Mouse (Mus musculus) kidney, postnatal 4 days (tissue): ENCODE measurements around the gene 4933406M09Rik.

Experiments used
- DNase-seq, 2 experiments: peaks; one replicate each; pipeline ENCODE4 v3.0.0; 2021; ENCODE audit warnings: mixed read lengths in 2 of 2

Gene 4933406M09Rik

DNA sequence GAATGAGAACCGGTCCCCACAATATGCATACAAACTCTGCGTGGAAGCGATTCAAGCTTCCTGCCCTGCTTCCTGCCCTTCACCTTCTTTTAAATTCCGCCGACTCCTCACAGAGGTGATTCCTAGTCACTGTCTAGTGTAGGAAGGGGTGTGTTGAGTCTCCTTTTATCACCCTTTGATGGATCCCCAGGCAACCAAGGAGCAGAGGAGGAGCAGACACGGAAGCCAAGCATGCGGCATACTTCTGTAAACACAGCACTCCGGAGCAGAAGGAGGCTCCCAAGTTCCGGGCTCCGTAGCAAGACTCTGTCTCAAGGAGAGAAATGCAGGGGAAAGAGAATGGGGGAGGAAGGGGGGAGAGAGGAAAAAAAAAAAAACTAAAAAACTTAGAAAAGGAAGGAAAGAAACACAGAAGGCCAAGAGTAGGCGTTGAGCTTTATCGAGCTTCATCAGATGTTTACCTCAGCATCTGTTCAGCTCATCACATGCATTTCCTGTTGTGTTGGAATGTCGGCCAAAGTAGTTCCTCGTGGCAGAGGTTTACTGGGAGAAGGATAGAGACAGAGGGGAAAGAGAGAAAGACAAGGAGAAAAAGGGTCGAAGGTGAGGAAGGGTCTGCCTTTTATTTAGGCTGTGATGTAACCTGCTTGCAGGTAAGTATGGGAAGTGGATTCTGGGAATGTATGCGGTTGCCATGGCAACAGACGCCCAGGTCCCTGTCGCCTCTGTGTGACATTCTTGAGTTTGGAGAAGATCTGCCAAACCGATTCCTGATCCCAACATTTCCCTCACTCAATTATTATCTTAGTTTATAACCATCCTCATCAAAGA lies 3.7 kb upstream of the 4933406M09Rik start:
- peak; percentile 17 to 31 for DNase-seq

DNA sequence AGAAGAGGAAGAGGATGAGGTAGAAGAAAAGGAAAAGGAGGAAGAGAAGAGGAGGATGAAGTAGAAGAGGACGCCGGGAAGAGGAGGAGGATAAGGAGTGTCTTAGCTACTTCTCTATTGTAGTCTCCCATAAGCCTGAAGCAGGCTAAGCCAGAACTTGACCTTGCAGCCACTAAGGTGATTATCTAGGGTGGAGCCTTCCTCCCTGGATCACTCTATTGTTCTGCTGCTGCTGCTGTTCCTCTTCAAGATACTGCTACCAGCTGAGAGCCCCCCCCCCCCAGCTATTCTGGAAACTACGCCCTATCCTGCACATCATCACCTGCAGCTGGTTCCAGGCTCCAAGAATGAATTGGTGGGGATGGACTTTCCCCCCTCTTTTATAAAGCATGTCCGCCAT lies 1.2 kb upstream of the 4933406M09Rik start:
- no peak for DNase-seq

DNA sequence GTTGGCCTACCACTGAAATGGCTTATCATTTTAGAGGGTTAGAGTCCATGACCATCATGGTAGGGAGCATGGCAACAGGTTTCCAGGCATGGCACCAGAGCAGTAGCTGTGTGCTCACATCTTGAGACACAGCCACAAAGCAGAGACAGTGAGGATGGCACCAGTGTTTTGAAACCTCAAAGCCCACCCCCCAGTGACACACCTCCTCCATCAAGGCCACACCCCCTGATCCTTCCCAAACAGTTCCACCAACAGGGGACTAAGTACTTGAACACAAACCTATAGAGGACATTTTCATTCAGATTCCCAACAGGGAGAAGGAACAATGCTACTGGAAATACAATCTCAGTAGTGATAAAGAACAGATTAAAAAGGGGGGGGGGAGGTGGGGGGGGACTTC lies 564 bp upstream of the 4933406M09Rik start:
- no peak for DNase-seq

DNA sequence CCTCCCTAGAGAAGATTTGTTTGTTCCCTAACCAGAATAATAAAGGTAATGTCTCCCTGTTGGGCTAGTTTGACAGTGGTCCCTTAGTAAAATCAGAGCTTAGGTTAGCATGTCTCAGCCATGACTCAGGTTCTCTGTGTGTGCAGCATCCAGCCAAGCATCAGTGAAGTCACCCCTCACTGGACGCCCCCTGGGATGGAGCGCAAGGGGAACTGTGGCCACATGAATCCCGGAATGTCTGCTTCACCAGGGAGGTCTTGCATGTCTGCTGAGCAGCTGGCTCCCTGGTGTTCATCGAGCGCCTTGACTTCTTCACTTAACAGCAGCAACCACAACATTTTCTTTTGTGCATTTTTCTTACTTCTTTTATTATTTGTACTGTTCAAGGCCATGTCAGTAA lies 8.1 kb downstream of the 4933406M09Rik start:
- DNase-seq, result no peak

DNA sequence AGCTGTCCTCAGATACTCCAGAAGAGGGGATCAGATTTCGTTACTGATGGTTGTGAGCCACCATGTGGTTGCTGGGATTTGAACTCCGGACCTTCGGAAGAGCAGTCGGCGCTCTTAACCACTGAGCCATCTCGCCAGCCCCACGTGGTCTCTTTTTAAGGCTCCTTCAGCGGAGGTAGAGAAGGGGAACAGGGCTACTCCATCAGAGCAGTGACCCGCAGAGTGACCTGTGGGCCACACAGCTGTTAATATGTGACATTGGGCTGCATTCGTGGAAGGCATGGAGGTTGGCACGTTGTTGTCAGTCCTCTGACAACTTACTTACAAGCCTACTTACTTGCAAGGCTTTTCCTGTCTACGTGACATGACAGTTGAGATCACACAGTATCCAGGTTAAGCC lies 12.5 kb downstream of the 4933406M09Rik start:
- no peak for DNase-seq

DNA sequence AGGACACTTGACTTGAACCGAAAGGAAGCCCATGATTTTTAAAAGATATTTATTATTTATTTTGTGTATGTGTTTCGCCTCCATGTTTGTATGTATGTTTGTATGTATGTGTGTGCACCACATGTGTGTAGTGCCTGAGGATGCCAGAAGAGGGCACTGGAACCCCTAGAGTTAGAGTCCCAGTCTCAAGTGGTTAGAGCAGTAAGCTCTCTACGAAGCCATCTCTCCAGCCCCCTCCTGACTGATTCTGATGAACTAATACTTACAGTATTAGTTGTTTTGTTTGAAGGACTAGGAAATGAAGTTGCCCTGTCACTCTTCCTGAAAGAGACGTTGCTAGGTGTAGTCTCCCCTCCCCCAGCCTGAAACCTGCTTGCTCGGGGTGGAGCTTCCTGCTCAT lies 14.0 kb downstream of the 4933406M09Rik start:
- DNase-seq, result peak; percentile 28 to 40

DNA sequence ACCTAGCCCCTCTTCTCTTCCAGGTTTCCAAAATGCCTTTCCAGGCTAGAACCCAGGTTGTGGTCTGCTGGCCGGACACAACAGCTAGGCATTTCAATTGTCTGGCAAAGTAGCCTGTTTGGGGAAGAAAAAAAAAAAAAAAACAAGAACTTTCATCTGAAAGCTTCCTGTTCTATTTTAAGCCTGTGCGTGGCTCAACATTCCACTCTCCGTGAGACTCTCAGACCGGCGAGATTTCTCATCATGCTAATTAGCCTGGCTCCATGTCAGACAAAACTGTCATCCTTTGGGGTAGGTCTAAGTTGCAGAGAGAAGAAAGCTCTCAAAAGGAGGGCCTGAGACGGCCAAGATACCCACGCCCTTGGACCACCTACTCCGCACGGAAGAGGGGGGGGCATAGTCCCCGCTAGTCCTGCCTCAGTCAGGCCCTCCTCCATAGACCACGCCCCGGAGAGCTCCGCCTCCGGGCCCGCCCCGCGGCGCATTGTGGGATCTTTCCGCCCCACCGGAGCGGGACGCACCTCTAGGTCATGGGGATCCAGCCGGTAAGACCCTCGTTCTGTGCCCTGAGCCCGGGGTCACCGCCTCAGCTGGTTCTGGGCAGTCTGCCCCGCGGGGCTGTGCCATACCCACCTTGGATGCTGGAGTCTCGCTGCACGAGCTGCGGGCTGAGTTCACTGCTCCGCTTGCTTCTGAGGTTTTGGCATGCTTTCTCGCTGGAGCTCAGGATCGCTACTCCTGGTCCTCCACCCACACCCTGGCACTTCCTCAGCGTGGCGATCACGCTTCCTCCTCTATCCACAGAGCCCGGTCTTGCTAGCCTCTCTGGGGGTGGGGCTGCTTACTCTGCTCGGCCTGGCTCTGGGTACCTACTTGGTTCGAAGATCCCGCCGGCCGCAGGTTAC lies 20.0 kb downstream of the 4933406M09Rik start, which contains the start of gene Cyb5r1:
Cyb5r1 (plus strand) TSS at position 51 of the 905 bp plus-strand sequence.
- DNase-seq, result peak; percentile 85 to 90

DNA sequence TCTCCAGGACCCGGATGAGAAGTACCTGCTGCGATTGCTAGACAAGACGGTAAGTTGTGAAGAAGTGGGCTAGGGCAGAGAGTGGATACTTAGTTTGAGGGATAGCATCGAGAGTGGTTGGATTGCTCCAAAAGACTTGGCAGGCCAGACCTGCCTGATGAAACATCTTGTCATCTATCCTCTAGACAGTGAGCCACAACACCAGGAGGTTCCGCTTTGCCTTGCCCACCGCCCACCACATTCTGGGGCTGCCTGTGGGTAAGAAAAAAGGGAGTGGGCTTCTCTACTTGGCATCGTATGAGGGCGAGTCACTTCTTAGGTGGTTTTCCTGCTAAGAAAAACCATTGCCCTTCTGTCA lies 20.7 kb downstream of the 4933406M09Rik start:
- DNase-seq, result no peak

DNA sequence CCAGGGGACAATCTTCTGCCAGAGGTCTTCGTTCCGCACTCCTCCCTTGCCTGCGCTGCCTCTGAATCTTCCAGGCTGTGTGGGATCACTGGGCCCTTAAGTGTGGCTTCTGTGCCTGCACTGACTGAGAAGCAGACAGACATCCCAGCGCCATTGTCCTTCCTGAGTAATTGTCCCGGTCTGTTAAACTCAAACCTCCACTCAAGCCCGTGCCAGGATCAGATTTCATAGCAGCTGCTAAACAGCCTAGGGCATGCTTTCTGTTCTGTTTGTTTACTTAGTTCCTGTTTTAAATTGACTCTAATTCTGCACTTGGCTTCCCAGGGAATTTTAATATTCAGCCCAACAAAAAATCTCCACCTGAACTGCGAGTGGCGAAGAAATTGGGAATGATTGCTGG lies 22.3 kb downstream of the 4933406M09Rik start:
- DNase-seq, result peak; percentile 46 to 58

DNA sequence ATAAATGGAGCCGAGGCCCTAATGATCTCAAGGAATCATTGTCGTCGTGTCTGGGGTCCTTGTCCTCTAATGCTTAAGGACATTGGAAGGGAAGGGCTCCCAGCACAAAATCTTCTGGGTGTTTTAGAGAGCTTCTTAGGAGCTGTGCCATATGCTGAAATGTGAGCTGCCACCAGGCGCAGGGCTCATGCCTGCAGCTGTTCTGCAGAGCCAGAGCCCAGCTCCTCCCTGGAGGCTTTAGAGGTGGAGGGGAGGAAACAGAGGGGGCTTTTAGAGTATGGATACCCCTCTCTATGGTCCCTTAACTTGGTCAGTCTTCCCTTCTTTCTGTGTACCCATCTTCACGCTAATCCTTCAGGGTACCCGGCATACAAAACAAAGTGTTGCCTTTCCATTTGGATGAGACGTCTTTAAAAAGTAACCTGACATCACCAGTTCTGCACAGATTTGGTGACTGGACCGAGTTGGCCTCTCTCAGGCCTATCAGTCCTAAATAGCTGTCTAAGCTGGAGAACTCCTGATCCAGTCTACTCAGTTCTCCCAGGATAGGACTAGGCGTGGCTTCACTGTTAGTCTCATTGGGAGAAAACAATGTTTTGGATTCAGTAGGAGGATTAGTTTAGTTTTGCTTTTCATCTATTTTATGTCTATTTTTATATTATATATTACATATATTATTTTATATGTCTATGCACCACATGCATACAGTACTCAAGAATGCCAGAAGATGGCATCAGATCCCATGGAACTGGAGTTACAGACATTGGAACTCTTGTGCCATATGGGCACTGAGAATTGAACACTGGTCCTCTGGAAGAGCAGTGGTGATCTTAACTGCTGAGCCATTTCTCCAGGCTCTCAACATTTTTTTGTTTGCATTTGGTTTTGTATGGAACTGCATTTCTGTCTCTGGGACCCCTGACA lies 26.2 kb downstream of the 4933406M09Rik start:
- DNase-seq, result no peak

DNA sequence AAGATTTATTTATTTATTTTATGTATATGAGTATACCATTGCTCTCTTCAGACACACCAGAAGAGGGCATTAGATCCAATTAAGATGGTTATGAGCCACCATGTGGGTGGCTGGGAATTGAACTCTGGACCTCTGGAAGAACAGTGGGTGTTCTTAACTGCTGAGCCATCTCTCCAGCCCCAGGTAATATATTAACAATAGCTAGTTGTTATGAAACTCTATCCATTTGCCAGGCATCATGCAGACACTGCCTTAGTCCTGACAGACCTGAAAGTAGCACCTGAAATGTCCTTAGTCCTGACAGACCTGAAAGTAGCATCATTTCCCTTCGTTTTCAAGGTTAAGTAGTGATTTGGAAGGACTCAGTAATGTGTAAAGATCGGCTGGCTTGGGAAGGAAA lies 28.3 kb downstream of the 4933406M09Rik start:
- DNase-seq, result no peak

DNA sequence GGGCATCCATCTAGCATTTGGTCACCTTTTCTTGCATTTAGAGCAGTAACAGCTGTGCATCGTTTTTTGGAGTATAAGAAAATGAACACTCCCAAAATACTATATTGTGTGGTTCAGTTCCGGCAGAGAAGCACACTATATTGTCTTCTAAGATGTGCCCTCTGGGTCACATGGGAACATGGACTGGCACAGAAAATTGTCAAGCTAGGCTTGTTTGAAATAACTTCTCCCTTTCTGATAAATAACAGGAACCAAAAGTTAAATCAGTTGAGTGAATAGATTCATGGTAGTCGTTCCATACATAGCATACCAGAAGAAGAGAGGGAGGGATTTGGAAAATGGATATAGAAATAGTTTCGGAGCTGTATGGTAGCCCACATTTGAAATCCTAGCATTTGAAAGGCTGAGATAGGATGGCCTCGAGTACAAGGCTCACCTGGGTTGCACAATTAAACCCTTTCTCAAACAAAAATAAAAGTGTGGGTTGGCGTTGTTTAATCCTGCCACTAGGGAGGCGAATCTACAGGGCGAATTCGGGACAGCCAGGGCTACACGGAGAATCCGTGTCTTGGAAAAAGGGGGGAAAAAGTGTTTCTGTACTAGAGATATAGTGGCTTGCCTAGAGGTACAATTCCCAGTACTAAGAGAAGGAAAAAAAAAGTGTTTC lies 28.9 kb downstream of the 4933406M09Rik start:
- DNase-seq, result no peak

DNA sequence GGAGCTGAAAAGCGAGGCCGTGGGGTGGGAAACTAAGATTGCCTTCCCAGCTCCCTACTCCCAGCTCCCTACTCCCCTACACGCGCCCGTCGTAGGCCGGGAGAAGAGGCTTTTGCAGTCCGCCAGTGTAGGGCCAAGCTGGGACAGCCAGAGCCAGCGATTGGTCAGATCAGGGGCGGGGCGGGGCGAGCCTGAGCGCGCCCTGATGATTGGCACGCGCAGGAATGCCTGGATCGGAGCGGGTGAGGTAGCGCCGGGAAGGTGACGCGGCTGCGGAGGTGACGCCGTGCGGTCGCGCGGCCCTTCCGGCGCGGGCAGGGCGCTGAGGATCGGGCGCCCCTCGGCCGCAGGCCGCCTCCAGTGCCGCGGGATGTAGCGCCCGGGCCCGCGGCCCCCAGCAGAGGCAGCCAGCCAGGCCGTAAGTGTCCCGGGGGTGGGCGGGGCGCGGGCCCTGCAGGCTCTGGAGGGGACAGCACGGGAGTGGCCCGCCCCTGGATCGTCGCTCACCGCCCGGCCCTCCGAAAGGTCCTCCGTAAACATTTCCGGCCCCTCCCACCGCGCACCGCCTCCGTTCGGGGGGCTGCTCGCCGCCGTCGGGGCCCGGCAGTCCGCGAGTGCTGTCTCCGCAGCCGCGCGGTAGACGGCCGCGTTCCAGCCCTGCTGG lies 29.6 kb downstream of the 4933406M09Rik start, which contains the start of gene Adipor1:
Adipor1 (plus strand) TSS at position 211 of the 664 bp plus-strand sequence.
- DNase-seq, result peak; percentile 98 to 99

DNA sequence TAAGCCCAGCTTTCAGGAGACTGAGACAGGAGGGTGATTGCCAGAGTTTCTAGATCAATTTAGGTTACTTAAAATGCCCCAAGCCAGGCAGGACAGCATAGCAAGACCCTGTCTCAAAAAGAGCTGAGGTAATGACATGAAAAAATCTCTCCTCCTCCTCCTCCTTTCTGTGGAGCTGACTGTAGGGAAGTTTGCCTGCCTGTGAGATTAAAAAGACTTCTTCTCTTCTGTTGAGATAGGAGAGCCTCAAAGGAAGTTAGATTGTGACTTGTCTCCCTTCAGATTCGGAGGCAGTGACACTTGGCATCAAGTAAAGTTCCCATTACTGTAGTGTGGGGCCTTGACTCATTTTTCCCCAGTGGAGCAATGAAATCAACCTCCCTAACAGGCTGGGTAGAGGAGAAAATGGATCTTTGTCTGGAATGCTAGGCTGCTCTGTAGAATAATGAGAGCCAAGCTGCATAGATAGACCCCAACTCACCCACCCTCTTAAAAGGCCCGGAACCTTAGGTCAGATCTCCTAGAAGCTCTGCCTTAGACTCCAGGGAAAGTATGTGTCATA lies 32.8 kb downstream of the 4933406M09Rik start:
- no peak for DNase-seq

DNA sequence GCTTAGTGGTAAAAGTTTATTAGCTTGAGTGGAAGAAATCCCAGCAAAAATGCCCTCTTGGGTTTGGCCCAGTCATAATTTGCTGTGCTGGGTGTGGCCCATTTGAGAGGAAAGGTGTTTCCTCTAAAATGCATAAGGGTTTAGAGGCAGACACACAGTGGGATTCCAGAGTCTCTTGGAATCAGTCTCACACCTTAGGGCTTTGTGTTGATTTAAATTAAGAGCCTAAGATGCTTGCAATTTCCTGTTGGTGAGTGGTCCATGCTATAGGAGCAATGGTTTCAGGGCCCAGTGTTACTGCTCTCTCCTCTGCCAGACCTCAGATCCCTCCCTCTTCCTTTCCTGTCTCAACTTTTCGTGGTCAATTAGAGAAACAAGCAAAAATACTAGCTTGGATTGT lies 33.4 kb downstream of the 4933406M09Rik start:
- no peak for DNase-seq

DNA sequence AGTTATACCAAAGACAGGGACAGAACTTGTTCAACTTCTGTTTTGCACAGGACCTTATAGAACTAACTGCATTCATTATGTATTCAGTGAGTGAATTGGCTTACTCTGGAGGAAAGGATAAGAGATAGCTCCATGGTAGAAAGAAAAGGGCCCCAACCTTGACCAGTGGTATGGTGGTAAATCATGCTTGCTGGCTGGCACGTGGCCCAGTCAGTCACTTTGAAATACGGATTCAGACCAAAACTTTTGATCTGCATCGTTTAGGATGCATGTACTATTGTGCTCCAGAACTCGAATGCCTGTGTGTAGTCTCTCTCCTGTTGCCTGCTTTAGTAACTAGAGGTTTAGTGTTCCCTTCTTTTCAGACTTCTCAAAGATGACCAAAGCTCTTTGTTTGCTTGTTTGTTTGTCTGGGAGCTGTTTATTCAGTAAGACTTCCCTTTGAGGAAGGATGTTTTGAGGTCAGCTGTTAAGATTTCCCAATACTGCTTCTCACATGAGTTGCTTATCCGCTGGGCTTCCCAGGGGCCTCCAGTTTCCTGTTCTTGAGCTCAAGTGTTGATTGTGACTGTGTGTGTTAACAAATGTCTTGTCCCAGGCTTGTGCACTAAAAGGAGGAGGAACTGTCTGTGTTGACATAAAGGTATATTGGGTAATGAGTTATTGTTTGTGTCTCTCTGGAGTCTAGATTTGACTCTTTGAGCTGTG lies 34.2 kb downstream of the 4933406M09Rik start:
- peak; percentile 63 to 66 for DNase-seq

DNA sequence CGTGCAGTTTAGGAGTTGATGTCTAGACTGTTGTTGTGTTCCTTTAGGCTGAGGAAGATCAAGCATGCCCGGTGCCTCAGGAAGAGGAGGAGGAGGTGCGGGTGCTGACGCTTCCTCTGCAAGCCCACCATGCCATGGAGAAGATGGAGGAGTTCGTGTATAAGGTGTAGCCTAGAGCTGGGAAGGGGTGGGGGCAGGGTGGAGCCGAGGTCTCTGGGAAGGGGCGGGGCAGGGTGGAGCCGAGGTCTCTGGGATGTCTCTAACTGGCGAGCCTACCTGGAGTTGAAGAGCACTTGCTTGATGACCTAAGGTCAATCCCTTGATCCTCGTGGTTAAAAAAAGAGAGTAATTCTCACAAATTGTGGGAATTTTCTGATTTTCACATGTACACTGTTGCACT lies 38.2 kb downstream of the 4933406M09Rik start:
- no peak for DNase-seq

DNA sequence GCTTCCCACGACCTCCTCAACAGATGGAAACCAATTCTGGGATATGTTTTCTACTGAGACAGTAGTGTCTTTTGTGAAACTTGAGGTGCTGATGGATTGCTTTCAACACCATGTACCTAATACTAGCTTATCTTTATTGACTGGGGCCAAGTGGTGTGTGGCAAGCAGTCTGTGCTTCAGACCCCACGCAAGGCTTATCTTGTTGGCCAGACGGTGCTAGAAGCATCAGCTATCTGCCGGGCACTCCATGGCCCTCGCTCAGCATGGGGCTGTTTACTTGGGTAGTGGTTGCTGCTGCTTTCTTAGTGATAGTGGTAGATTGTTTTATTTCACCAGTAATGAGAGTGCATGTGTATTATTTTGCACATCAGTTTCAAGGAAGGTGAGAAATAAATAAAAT lies 40.5 kb downstream of the 4933406M09Rik start:
- no peak for DNase-seq

DNA sequence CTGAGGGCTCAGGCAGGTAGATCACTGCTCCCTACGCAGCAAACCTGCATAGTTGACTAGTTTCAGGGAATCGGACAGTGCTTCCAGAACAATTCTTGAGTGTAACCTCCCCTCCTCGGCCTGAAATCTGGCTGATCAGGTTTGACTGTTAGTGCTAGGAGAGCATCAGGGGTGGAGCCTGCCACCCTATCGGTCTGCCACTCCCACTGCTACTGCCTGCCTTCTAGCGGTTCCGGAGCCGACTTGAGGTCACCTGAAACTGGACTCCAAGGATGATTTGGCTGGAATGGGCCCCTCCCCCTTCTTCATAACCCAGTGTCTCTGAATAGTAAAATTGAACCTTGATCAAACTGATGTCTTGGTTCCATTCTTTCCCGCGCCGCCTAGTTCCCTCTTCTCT lies 47.3 kb downstream of the 4933406M09Rik start:
- DNase-seq, result no peak

DNA sequence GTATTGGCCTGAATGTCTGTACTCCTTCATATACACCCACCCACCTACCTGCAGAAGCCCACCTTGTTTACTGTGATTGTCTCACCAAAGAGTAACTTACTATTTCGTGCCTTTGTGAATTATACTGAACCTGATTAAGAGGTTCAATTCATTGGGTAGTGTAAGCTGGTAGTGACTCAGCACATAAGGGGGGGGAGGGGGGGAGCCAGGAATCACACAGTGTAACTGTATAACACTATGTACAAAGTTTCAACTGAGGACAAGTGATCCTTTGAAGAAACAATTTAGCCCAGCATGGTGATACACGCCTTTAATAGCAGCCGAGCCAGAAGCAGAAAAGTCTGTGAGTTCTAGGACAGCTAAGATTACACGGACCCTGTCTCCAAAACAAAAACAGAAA lies 47.7 kb downstream of the 4933406M09Rik start:
- no peak for DNase-seq
